Mouse (Mus musculus): ENCODE data around the gene Ppp2r1a.

- no peak for TF ChIP-seq CTCF (IDR thresholded peaks at IDR 0.05; ENCODE audit: low read depth)
- no peak for TF ChIP-seq EP300 (optimal IDR thresholded peaks at IDR 0.05)
Measured at GRCm38 (mm10) chr17:20965421-20965820, 20.3 kb downstream of the Ppp2r1a start.

All from stomach, postnatal 0 days (tissue).